Mouse (Mus musculus): ENCODE measurements around the gene Gm4141.
"Not testable (repeated sequence)": the region's sequence is repeated elsewhere in the genome, so short reads cannot be mapped to it uniquely, and the experiment has no call there.

- TF ChIP-seq POLR2A (IDR thresholded peaks at IDR 0.05; ENCODE audit: control insufficient read depth, low read depth, low read length); CTCF (IDR thresholded peaks at IDR 0.05; ENCODE audit: control insufficient read depth, insufficient read depth, insufficient replicate concordance, low read depth, low read length): not testable (repeated sequence)
These were observed at the start of gene Gm4141 for GRCm38 (mm10) chr7:20576141-20576540.

Measured in testis, adult 2 months (tissue).